Mouse (Mus musculus) kidney, postnatal 25 days (tissue): ENCODE data around the gene Psapl1.

ENCODE experiments used
- DNase-seq, 2 experiments: peaks; one replicate each; pipeline ENCODE4 v3.0.0; 2021; ENCODE audit warnings: mixed read lengths in 2 of 2

The Psapl1 gene

DNA sequence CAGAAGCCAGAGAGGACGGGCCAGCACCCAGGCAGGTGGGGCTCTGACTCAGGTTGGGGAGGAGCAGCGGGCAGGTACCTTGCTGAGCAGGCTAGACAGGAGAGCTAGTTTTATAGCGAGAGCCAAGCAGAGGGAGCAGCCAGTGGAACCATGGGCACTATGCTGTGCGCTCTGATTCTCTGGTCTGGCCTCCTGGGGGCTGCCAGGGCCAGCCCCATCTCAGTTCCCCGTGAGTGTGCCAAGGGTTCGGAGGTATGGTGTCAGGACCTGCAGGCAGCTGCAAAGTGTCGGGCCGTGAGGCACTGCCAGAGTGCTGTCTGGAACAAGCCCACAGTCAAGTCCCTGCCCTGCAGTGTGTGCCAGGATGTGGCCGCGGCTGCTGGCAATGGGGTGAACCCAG lies at the start of gene Psapl1:
Gene Psapl1 (plus strand): TSS at position 106 of the 400 bp plus-strand sequence.
- DNase-seq: no peak

DNA sequence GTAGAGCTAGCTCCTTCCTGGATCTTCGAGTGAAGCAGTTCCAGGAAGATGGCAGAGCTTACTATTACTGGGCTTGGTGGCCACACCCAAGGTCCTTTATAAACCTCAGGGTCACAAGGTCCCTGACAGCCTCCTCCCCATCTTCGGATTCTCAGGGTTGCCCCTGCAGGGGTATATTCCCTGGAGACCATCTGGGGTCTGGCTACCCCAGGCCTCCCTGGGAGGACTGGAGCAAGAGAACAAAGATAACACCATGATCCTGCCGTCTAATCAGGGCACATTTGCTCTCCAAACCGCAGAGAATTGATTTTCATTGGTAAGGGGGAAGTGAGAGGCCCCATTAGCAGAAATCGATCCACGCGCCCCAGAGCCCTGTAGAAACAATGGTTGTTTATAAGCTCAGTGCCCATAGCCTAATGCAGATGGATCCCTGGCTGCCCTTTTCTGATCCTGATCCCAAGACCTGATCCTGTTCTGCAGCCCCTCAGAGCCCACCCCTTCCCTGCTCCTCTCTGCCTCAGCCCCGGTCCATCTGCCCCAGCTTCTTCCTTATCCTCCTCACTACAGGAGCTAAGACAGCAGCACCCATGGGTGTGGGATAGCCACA lies 48.8 kb upstream of the Psapl1 start:
- no peak for DNase-seq

- no peak for DNase-seq
These were observed 38.2 kb upstream of the Psapl1 start for GRCm38 (mm10) chr5:36165424-36166302.

DNA sequence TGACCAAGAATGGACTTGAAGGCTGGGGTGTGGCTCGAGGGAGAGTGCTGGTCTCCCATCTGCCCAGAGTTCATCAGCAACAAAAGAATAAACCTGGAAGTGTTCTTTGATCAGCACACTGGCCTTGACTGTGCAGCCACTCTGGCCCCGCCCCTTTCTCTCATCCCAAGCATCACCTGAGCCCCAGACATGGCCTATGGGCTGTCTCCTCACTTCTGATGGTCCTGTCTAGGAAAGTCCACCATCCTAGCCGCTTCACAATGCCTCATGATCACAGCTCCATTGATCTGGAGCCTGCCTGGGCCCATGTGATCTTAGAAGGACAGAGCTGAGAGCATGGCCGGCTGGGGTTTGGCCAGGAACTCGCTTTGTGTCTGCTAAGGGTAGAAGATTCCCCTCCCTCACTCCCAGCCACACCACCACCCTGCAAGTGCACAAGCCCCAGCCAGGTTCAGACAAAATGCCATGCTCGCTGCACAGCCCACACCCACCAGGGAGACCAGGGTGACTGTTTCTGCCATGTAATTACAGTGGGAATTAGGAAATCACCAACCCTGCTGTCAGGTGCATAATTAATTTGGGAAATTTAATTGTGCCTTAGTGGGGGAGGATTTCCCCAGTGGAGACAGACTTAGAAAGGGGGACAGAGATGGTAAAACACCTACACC lies 37.3 kb upstream of the Psapl1 start:
- DNase-seq: no peak

- DNase-seq: peak; percentile 15 to 49
These were observed 34.7 kb upstream of the Psapl1 start for GRCm38 (mm10) chr5:36168963-36169650.

- DNase-seq: no peak
These were observed 29.2 kb upstream of the Psapl1 start for GRCm38 (mm10) chr5:36174569-36175115.

- DNase-seq: peak; percentile 90 to 92
These were observed 27.4 kb upstream of the Psapl1 start for GRCm38 (mm10) chr5:36176409-36176808.

DNA sequence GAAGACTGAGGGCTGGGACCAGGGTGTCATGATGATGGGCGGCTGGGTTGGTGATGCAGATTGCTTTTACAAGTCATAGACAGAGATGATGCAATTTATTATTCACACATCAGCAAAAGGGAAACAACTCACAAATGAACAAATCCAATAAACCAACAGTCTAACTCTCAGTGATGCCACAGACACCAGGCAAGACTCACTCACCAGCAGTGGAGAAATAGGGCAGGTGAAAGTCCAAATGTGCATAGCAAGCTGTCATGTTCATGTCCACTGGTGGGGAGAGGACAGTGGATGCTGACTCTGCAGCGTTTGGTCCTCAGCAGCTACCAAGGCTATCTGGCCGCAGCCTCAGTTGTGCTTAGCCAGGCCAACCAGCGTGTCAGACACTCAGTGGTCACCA lies 26.9 kb upstream of the Psapl1 start:
- DNase-seq: peak in 1 of 2 experiments; percentile 39

GRCm38 (mm10) chr5:36178215-36178614 lies 25.6 kb upstream of the Psapl1 start:
- no peak for DNase-seq

DNA sequence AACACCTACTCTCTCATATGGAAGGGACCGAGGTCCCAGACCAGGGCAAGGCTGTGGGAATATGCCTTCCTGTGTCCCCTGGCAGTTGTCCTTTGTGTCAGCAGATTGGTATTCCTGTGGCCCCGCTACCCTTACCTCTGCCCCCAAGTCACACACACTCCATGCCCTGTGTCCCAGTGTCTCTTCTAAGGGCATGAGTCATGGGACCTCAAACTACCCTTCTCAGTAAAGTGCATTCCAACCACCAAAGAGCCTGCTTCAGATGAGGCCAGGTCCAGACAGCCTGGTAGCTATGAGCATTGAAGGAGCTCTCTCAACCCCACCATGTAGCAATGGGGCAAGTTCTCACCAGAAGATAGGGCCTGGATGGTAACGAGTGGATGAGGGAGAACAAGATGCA lies 25.0 kb upstream of the Psapl1 start:
- DNase-seq: no peak

GRCm38 (mm10) chr5:36179708-36180107 lies 24.1 kb upstream of the Psapl1 start:
- DNase-seq: no peak

- no peak for DNase-seq
These were observed 21.5 kb upstream of the Psapl1 start for GRCm38 (mm10) chr5:36182326-36182725.

GRCm38 (mm10) chr5:36186294-36187053 lies 17.3 kb upstream of the Psapl1 start:
- DNase-seq: peak in 1 of 2 experiments; percentile 68

DNA sequence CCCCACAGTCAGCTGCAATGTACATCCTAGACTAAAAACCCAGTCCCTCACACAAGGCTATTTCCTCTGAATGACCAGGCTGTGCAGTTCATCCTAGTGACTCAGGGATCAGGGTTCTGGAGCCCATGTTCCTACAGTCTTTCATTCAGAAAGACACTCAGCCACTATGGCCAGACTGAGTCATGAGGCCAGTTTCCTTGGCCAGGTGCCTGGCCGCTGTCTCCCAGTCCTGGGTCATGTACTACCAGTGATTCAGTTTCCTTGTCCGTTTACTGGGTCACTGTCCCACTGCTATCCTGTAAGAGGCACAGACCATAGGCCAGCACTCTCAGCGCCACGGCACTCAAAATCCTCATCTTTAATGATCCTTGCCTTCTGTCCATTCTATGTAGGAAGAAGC lies 15.5 kb upstream of the Psapl1 start:
- peak; percentile 49 to 60 for DNase-seq

DNA sequence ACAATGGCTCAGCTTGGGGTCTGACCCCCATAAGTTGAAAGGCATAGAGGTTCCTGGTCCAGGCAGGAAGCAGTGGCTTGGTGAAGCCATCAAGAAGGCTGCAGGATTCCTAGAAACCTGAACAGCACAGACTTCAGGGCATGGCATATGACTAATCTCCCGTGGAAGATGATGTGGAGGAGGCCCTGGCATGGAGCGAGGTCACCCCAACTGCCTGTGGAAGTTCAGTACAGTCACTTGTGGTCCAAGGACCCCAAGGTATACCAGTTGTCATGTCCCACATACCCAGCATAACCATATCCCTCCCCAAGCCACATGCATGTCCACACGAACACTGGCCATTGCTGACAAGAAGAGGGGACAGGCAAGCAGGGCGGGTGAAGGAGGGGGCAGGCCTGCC lies 12.5 kb upstream of the Psapl1 start:
- DNase-seq: no peak

- DNase-seq: no peak
These were observed 11.9 kb upstream of the Psapl1 start for GRCm38 (mm10) chr5:36191876-36192275.

DNA sequence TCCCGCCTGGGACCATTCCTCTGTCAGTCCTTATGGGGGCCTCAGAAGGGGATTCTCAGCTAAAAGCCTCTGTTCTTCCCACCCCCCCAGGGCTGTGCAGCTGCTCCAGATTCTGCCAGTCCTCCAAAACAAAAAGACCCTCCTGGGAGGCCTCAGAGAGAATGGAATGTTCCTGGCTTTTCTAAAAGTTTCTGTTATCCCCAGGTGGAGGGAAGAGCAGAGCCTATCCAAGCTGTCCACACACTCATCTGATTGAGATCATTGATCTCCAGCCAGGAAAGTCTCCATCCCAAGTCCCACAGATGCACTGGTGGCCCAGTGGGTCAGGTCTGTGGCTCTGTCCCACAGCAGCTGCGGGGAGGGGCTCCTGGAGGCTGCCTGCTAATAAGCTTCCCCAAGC lies 11.1 kb upstream of the Psapl1 start:
- no peak for DNase-seq

GRCm38 (mm10) chr5:36194631-36195030 lies 9.2 kb upstream of the Psapl1 start:
- DNase-seq: no peak

DNA sequence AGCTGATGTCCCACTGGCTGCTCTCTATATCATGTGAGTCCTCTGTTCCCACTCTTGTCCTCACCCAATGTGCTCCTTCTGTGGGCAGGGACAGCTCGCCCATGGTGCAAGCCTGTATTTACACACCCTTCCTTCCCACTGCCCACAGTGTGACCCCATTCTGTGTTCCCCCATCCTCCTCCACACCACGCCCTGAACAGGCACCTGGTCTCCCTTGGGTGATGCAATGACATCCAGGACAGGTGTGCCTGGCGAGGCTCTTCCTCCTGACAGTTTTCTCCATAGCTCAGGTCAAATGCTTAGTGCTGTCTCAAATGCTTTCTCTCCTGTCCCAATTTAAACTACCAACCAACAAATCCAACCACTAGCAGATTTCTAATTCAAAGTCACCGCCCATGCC lies 8.4 kb upstream of the Psapl1 start:
- no peak for DNase-seq

DNA sequence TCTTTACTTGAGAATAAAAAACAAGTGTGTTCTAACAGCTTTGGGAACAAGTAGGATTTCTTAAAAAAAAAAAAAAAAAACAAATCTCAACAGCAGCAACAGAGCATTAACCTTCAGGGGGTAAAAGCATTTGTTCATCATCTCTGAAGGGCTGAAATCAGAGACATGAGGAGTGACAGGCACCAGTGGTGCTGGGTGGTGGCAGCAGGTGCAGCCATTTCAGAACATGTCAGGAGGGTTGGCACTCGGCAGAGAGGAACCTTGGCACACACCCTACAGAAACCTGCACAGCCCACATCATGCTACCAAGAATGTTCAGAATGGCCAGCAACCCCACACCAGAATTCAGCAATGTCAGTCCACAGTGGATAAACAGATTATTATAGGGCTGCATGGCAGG lies 4.3 kb upstream of the Psapl1 start:
- no peak for DNase-seq

DNA sequence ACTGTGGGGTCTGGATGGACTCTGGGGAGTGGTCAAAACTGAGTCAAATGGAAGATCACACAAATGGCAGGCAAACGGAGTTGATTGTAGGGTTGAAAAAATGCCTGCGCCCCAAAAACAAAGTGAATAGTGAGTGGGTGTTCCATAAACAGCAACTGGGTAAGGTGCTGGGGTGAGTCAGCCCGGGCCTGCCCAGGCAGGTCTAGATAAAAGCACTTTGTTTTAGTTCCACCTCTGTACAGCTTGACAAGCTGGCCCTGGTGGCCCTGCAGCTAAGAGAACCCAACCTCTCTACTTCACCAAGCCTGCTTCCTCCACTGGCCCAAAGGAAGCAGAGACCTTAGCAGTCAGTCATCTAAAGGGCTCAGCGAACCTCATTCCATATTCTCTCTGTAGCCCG lies 1.0 kb upstream of the Psapl1 start:
- DNase-seq: no peak

DNA sequence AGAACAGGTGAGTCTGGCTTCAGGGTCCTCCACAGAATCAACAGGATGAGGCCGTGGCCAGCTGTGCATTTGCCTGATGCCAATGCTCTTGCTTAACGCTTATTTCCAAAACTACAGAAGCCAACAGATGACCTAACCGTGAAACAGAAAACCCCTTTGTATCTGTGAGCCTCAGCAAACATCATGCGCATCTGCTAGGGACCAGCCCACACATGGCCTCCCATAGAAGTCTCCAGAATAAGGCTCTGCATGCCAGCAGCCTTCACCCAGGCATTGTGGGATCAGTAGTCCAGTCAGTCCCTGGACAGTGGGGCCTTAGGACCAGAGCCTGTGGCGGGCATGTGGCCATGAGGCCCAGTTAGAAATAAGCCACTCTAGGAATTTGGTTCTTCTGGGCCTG lies 400 bp upstream of the Psapl1 start:
- no peak for DNase-seq
